Mouse (Mus musculus): ENCODE measurements at regions not wholly inside any gene's neighbourhood (a gene's known extent, or its start where the extent isn't known, plus 50 kb on each side); places are given as distances from the start of the nearest gene placed in this dataset.

DNA sequence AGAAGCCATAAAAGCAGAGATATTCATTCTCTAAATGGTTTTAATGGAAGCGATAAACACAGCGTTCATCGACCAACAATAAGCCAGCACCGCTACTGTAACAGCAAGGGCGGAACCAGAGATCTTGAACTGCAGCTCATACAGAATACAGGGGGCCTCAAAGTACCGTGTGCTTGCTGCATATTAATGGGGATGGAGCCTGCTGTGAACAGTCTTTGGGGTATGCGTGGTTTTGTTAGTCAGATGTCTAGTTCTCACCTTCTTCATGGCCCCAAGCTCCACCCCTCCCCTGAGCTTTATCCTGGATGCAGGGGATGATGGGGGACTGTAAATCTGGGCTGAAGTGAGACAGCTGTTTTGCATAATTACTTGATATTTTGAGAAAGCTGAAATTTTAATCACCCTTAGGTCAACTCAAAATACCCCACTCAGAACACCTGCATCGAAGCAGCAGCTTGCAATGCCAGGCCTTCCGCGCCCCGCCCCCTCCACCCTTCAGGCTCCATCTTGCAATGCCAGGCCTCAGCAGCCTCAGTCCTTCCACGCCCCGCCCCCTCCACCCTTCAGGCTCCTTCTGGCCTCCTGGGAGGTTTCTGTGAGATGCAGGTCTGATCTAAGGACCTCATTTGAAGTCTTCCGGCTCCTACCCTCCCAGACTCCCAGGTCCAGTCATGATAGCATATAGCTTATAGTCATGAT, 73.5 kb upstream of the Tspan5 start:
- DNase-seq (ENCODE audit: low spot score in 2 of 2) = no peak

DNA sequence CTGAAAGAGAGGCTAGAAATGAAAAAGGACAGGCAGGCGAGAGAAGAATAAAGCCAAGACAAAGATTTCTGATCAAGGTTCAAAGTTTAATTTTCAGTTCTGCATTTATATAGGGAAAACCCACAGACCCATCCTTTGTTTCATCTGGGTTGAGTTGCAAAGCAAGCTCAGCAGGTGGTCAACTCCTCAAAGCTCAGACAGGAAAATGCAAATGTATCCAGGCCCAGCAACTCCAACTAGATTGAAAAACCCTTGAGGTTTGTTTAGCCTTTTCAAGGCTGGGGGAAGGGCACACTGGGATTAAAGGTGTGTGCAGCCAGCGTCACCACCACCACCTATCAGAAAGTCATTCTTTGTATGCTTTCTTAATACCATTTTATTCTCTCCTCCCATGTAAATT, 66.1 kb upstream of the Tspan5 start:
- DNase-seq (ENCODE audit: low spot score in 2 of 2) = no peak

DNA sequence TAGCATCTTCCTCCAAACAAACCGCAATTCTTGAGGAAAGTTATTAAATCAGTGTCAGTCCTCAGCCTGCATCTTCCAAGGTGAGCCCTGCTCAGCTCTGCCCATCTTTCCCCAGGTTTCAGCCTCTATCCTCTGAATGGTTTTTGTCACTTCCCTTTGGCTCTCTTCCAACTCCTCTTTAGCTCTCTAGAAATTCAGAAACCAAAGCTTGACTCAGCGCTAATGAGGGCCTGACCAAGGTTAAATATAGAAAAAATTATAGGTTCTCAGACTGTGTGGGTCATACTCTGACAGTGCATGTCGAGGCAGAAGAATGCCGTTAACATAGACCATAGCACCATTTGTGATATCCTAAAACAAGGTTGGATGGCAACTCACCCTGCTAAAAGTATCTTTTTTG, 63.6 kb upstream of the Tspan5 start:
- no peak for DNase-seq (ENCODE audit: low spot score in 2 of 2)

DNA sequence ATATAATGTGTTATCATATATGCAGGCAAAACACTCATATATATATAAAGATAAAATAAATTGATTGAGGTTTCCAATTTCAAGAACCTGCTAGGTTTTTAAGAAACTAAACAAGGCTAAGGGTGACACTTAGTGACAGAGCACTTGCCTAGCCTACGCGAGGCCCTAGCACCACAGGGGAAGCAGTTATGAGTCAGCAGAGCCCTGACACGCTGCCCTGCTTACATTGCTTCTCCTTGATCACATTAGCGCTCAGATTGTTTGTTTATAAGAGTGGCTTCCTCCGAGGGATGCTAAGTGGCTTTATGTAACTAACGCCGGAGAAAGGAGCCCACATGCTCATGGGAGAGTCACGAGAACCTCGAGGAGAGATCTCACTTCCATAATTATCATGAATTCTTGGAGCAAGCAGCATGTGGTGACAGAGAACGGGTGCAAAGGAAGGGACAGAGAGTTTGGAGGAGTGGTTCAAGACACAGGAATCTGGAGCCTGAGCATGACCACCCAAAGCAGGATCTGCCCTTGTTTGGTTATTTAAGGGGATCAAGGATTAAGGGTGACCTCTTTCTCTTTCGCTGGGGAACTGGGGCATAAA, 55.3 kb upstream of the Tspan5 start:
- DNase-seq (ENCODE audit: low spot score in 2 of 2) = no peak

DNA sequence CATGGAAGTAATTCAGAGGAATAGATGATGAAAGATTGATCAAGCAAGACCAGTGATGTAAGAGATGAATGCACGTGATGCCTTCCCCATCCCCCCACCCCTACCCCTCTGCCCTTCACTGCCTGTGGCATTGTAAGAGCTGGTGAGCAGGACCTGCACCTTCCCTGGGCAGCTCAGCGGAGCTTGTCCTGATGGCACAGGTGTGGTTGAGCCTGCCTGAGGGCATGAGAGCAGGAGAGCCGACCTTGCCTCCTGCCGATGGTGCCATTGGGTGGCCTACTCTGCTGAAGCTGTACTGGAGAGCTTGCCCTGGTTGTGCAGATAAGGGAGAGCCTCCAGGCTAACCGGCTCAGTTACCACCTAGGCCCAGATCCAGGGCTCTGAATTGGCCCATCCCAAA, 53.4 kb upstream of the Tspan5 start:
- DNase-seq (ENCODE audit: low spot score in 2 of 2) = no peak
